Mouse (Mus musculus) limb, embryonic 13.5 days (tissue): ENCODE measurements around the gene Wasf3. TPM values are rescaled to one million over a fixed set of nuclear protein-coding genes. Genes with fewer than 3 reads are reported as not detected.

Experiments used
- polyA plus RNA-seq: library from polyadenylated mRNA; unstranded; fragments of >200 nt; fragmentation: Nextera tagmentation; extraction: Ambion mirVana; gene quantifications from 2 replicates; pipeline ENCODE4 v1.2.1, GENCODE M21; 2015

Gene Wasf3
- polyA plus RNA-seq, 1 experiment from 2014 or later = 4.5 TPM

Other genes starting within 250 kb of the Wasf3 start
- not detected in 2 replicates for gene Gm5565, start 224.4 kb upstream of the Wasf3 start, polyA plus RNA-seq
- not detected in 2 replicates for gene Gm6309, start 214.3 kb upstream of the Wasf3 start, polyA plus RNA-seq
- gene 1700001J03Rik, start 199.7 kb upstream of the Wasf3 start, polyA plus RNA-seq = not detected in 2 replicates
- 40.1 and 40.3 TPM in 2 replicates for gene Rnf6, start 163.4 kb upstream of the Wasf3 start, polyA plus RNA-seq
- gene Cdk8, start 153.8 kb upstream of the Wasf3 start, polyA plus RNA-seq = 21.0 and 21.5 TPM in 2 replicates
- not detected in 2 replicates for gene Gm6408, start 97.0 kb downstream of the Wasf3 start, polyA plus RNA-seq
- not detected in 2 replicates for gene Gm6370, start 106.4 kb downstream of the Wasf3 start, polyA plus RNA-seq
- not detected in 2 replicates for gene 4930449I24Rik, start 117.4 kb downstream of the Wasf3 start, polyA plus RNA-seq
- gene Gm3402, start 129.1 kb downstream of the Wasf3 start, polyA plus RNA-seq = not detected in 2 replicates
- gene Gm3404, start 140.8 kb downstream of the Wasf3 start, polyA plus RNA-seq = not detected in 2 replicates
- not detected in 2 replicates for gene Gm3409, start 152.7 kb downstream of the Wasf3 start, polyA plus RNA-seq
- gene Gm3415, start 171.2 kb downstream of the Wasf3 start, polyA plus RNA-seq = not detected in 2 replicates
- gene Gpr12, start 200.3 kb downstream of the Wasf3 start, polyA plus RNA-seq = 0.17 and 0.22 TPM in 2 replicates